ENCODE assay signal across 23 mouse cellular contexts in genomic region chr13:52127751-52128150, GRCm38 (mm10).
"Had no signal": no experiment of that assay in that cellular context is flagged by ENCODE, and none has a peak within 500 bp of the region (broad histone marks: within the 10 kb centered on the region; RNA-seq: fewer than 3 reads in every experiment).

No protein-coding gene starts in this region.

- DNase-seq: gastrocnemius, postnatal 14 days; gastrocnemius, postnatal 36 days; heart, adult 18-20 months; heart, postnatal 10 days; heart, postnatal 4 days; kidney, adult 18-20 months; kidney, adult 8-10 months; kidney, postnatal 14 days; kidney, postnatal 36 days; layer of hippocampus, adult 9-11 months; layer of hippocampus, postnatal 36 days; left cerebral cortex, postnatal 4 days had no signal

- H3K27me3 ChIP-seq: hindbrain, embryonic 12.5 days; intestine, embryonic 15.5 days; limb, embryonic 15.5 days; liver, embryonic 12.5 days had no signal

- ATAC-seq: hindbrain, embryonic 16.5 days; inflammation-experienced regulatory T-cells, adult 6 months; intestine, embryonic 15.5 days; intestine, postnatal 0 days; liver, embryonic 12.5 days had no signal

- H3K36me3 ChIP-seq: heart, embryonic 10.5 days; heart, embryonic 12.5 days; hindbrain, embryonic 10.5 days; hindbrain, embryonic 12.5 days; intestine, embryonic 15.5 days; limb, embryonic 13.5 days; limb, embryonic 15.5 days; liver, embryonic 12.5 days had no signal
